Mouse (Mus musculus) neural tube, embryonic 15.5 days (tissue): Measurements from ENCODE around the gene Sap30. TPM values are rescaled to one million over a fixed set of nuclear protein-coding genes. Genes with fewer than 3 reads are reported as not detected.
A peak's percentile ranks its signal among the peaks of the same experiment; 100 is the strongest.
"Not testable (repeated sequence)": the region's sequence is repeated elsewhere in the genome, so short reads cannot be mapped to it uniquely, and the experiment has no call there.

Experiments
- ATAC-seq: fragments of 200-750 bp; cut with Nextera tagmentation; 2 replicates; pipeline ENCODE4 v1.8.0; 2017; ENCODE audit warnings: mild to moderate bottlenecking, moderate TSS enrichment, moderate library complexity; ENCODE audit not compliant: low FRiP score
- H3K27ac ChIP-seq: fragments of 300-500 bp; sonication (generic); replicated peaks from 2 replicates; pipeline ENCODE4 v1.5.1; 2015; ENCODE audit warnings: mild to moderate bottlenecking, inconsistent platforms
- H3K27me3 ChIP-seq: fragments of 300-500 bp; sonication (generic); replicated peaks from 2 replicates; pipeline ENCODE4 v1.6.1; 2015; ENCODE audit warnings: inconsistent platforms
- H3K36me3 ChIP-seq: fragments of 300-500 bp; sonication (generic); 2 replicates; pipeline ENCODE4 v1.6.1; 2015; ENCODE audit warnings: inconsistent platforms
- H3K4me1 ChIP-seq: fragments of 300-500 bp; sonication (generic); 2 replicates; pipeline ENCODE4 v1.6.1; 2015; ENCODE audit warnings: inconsistent platforms
- H3K4me2 ChIP-seq: fragments of 300-500 bp; sonication (generic); 2 replicates; pipeline ENCODE4 v1.6.1; 2015; ENCODE audit warnings: inconsistent platforms, mild to moderate bottlenecking, moderate library complexity
- H3K4me3 ChIP-seq: fragments of 300-500 bp; sonication (generic); replicated peaks from 2 replicates; pipeline ENCODE4 v1.5.1; 2015; ENCODE audit warnings: mild to moderate bottlenecking, inconsistent platforms
- H3K9ac ChIP-seq: fragments of 300-500 bp; sonication (generic); replicated peaks from 2 replicates; pipeline ENCODE4 v1.6.1; 2015; ENCODE audit warnings: mild to moderate bottlenecking, inconsistent platforms
- H3K9me3 ChIP-seq: fragments of 300-500 bp; sonication (generic); replicated peaks from 2 replicates; pipeline ENCODE4 v1.6.1; 2016; ENCODE audit warnings: inconsistent platforms
- WGBS: fragments of 180-500 bp; shearing (Covaris S2); methylation state at CpG from one replicate; pipeline ENCODE4 v1.1.7; 2015; ENCODE audit warnings: mixed read lengths; 5-methylcytosine and 5-hydroxymethylcytosine counted together
- polyA plus RNA-seq: library from polyadenylated mRNA; unstranded; fragments of >200 nt; fragmentation: Nextera tagmentation; extraction: Ambion mirVana; gene quantifications from 2 replicates; pipeline ENCODE4 v1.2.1, GENCODE M21; 2015

The Sap30 gene
- polyA plus RNA-seq = 25.0 and 26.2 TPM in 2 replicates

DNA sequence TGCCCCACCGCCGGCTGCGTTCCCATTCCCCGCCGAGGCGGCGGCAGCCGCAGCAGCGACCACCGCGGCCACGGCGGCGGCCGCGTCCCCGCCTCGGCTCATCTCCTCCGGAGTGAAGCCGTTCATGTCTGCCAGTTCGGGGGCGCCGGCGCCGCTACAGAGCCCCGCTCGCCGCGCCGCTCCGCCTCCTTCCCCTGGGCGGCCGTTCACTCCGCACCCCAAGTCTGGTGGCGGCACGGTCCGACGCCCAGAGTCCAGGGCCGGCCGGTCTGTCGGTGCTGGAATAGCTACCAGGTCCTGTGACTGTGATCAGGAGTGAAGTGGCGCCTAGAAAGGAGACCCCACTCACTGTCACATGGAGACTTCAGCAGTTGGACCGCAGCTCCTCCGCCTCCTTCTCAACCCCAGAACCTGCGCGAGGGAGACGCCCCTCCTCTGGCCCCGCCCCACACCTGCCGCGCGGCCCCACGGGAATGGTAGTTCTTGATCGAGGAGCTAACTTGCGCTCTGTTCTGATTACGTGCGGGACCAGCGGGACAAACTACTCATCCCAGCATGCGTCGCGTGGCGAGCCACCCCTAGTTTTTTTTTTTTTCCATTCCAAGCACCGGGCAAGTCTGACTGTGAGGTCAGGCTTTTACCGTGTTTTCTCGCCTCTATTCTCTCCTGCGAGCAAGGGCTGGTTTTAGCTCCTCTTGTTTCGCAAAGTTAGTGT is at the start of gene Sap30:
Gene Sap30, minus strand, starts transcription at position 420 of the 715 bp plus-strand sequence.
- ATAC-seq = peak; percentile 97
- no peaks in the 10 kb centered on the region for H3K9me3 ChIP-seq
- H3K27me3 ChIP-seq = no peaks in the 10 kb centered on the region
- H3K9ac ChIP-seq = peak within 1 kb of the TSS; percentile 83
- peak within 1 kb of the TSS; percentile 93 for H3K4me3 ChIP-seq
- under 1% methylated on average over 66 of the region's 66 CpGs for WGBS
- H3K27ac ChIP-seq = peak within 1 kb of the TSS; percentile 95
- peak within 1 kb of the TSS; percentile 87 for H3K4me2 ChIP-seq
- 0 out of 2 replicates have a peak, but pooled peaks cover 2% of the 10 kb centered on the region for H3K36me3 ChIP-seq
- H3K4me1 ChIP-seq = peaks cover 12% of the 10 kb centered on the region

DNA sequence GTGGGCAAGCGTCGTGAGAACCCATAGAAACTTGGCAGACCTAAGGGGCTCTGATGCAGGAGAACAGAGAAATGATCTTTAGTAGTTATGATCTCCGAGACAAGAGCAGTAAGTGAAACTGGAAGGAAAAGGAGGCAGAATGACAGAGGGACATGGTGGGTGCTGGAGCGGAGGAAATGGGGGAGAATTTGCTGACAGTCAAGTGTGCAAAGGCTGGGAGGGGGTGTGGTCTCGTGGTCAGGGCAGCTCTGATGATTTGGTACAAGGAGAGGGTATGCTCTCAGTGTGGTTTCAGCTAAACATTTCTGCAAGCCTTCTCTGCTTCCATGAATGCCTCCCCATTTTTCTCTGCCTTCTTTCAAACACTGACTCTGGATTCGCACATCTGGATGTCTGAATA is 48.5 kb upstream of the Sap30 start:
- Histone ChIP-seq H3K4me2 (no peak overlapping the region), H3K9ac (no peak overlapping the region), H3K4me3 (no peak overlapping the region), H3K27me3 (no peaks in the 10 kb centered on the region), H3K4me1 (peaks cover 3% of the 10 kb centered on the region; the same call in 1 of the 2 replicates), H3K9me3 (no peaks in the 10 kb centered on the region), H3K36me3 (peaks cover 19% of the 10 kb centered on the region), H3K27ac (no peak overlapping the region)
- no peak for ATAC-seq
- WGBS = 94% methylated on average over 6 of the region's 6 CpGs

DNA sequence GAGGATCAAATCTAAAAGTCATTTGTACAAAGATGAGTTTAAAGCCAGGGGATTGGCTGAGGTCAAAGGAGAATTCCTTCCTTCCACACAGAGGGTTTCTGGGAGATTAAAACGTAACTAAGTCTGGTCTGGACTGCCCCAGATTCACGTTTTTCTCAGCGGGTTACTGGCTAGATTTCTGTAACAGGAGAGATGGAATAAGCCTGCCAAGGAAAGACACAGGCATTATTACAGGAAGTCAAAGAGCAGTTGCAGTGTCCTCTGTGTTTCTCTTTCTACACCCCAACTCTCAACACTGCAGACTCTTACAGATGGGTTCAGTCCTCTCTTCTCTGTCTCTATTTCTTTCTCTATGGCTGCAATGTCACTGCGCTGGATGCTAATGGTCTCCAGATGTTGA is 46.8 kb upstream of the Sap30 start:
- ATAC-seq = no peak
- 91% methylated on average over 4 of the region's 4 CpGs for WGBS
- H3K9me3 ChIP-seq = no peaks in the 10 kb centered on the region
- H3K36me3 ChIP-seq = peaks cover 19% of the 10 kb centered on the region
- no peaks in the 10 kb centered on the region for H3K4me1 ChIP-seq
- no peak overlapping the region for H3K4me3 ChIP-seq
- no peaks in the 10 kb centered on the region for H3K27me3 ChIP-seq
- no peak overlapping the region for H3K4me2 ChIP-seq
- H3K9ac ChIP-seq = no peak overlapping the region
- no peak overlapping the region for H3K27ac ChIP-seq

DNA sequence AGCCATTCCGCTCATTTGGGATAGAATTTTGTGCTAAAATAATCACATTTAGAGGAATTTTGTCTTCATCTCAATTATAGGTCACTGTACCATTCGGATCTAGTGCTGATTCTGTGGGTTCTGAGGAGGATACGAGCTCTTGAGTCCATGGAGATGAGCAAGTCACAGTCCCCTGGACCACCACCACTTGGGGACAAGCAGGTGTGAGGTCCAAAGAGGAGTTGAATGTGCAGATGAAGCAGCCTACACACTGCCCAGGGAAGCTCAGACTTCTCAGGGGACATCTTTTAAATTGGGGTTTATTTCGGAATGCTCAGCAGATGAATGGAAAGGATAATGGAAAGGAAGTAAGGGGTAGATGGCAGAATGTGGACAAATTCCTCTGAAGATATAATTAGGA is 45.4 kb upstream of the Sap30 start:
- Histone ChIP-seq H3K4me2 (no peak overlapping the region), H3K27ac (no peak overlapping the region)
- 93% methylated on average over 4 of the region's 4 CpGs for WGBS

DNA sequence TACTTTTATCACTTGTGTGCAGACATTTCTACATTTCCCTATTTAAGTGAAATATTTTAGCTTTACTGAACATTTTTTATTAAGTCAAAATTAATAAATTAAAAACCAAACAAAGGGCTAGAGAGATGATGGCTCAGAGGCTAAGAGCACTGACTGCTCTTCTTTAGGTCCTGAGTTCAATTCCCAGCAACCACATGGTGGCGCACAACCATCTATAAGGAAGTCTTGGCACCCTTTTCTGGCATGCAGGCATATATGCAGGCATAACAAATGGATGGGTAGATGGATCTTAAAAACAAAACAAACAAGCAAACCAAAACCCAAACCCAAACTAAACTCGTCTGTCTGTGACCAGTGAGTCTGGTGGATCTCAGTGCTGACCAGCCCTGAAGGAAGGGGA is 44.6 kb upstream of the Sap30 start:
- Histone ChIP-seq H3K4me2 (no peak overlapping the region), H3K9me3 (no peaks in the 10 kb centered on the region), H3K27ac (no peak overlapping the region), H3K4me1 (no peaks in the 10 kb centered on the region), H3K4me3 (no peak overlapping the region), H3K36me3 (peaks cover 19% of the 10 kb centered on the region), H3K27me3 (no peaks in the 10 kb centered on the region), H3K9ac (no peak overlapping the region)
- 0 out of 2 replicates have a peak, but pooled peaks have one; percentile 46 for ATAC-seq
- WGBS = 57% methylated on average over 2 of the region's 2 CpGs

More for the DNA sequence above, 45.4 kb upstream of the Sap30 start:
- Histone ChIP-seq H3K4me1 (no peaks in the 10 kb centered on the region), H3K9me3 (no peaks in the 10 kb centered on the region), H3K9ac (no peak overlapping the region), H3K27me3 (no peaks in the 10 kb centered on the region), H3K4me3 (no peak overlapping the region), H3K36me3 (peaks cover 19% of the 10 kb centered on the region)
- ATAC-seq = no peak

DNA sequence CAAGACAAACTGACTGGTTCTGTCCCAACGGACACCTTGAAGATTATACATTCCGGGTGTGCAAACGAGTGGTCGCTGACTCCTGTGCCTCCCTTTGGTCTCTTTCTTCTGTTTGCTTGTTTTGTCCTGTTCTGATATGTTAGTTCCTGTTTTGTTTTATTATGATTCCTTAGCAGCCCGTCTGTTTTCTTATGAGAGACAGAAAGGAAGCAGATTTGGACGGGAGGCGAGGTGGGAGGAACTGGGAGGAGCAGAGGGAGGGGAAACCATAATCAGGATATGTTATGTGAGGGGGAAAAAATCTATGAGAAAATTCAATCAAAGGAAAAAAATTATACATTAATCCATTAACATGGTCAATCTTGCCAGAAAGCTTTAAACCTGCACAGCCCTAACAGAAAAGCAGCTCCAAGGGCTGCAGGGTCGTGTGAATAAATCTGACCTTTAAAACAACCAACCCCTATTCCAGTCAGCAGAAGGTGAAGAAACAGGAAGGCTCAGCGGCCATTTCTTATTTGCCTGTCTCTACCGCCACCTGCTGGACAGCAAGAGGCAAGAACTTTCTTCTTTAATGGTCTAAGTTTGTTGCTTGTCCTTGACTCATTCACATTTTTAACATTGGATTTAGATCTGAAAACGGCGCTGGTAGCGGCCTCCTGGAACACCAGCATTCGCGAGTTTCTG is 43.1 kb upstream of the Sap30 start:
- H3K4me2 ChIP-seq = 0 out of 2 replicates have a peak overlapping the region, but pooled peaks have one; percentile 4
- ATAC-seq = peak; percentile 61
- H3K9me3 ChIP-seq = no peaks in the 10 kb centered on the region
- no peaks in the 10 kb centered on the region for H3K27me3 ChIP-seq
- H3K9ac ChIP-seq = no peak overlapping the region
- no peaks in the 10 kb centered on the region for H3K4me1 ChIP-seq
- no peak overlapping the region for H3K4me3 ChIP-seq
- no peak overlapping the region for H3K27ac ChIP-seq
- H3K36me3 ChIP-seq = peaks cover 13% of the 10 kb centered on the region
- 35% methylated on average over 15 of the region's 15 CpGs for WGBS

DNA sequence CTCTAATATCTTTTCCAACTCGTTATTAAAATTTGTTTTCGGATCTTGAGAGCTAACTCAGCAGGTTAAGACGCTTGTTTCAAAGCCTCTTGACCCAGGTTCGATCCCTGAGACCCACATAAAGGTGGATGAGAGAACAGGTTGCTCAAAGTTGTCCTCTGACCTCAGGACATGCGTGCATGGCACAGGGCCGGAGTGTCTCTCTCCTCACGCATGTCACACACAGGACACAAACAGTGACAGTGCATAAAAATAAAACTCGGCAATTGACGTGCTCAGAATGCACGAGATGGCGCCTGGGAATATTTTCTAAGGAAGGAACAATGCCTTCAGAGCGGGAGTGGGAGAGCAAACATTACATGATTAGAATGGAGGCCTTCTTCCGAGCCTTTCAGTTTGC is 42.6 kb upstream of the Sap30 start:
- peaks cover 7% of the 10 kb centered on the region for H3K36me3 ChIP-seq
- H3K9me3 ChIP-seq = no peaks in the 10 kb centered on the region
- H3K4me2 ChIP-seq = no peak overlapping the region
- H3K27ac ChIP-seq = no peak overlapping the region
- ATAC-seq = 0 out of 2 replicates have a peak, but pooled peaks have one; percentile 19
- no peaks in the 10 kb centered on the region for H3K27me3 ChIP-seq
- H3K4me1 ChIP-seq = no peaks in the 10 kb centered on the region
- WGBS = 93% methylated on average over 13 of the region's 13 CpGs
- no peak overlapping the region for H3K4me3 ChIP-seq
- H3K9ac ChIP-seq = no peak overlapping the region

DNA sequence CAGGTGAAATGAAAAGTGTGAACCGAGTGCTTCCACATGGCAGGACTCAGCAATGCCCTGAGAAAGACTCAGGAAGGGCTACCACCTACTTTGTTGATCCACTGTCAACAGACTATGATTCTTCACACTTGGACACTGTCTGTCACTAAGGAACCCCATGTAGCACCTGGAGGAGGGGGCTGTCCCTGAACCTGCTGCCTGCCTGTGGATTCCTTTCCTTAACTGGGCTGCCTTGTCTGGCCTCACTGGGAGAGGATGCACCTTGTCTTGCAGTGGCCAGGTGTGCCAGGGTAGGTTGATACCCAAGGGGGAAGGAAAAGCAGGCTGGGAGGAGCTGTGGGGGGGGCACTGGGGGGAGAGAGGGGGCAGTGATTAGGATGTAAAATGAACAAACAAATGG is 40.4 kb upstream of the Sap30 start:
- no peak for ATAC-seq
- no peak overlapping the region for H3K27ac ChIP-seq
- H3K9ac ChIP-seq = no peak overlapping the region

DNA sequence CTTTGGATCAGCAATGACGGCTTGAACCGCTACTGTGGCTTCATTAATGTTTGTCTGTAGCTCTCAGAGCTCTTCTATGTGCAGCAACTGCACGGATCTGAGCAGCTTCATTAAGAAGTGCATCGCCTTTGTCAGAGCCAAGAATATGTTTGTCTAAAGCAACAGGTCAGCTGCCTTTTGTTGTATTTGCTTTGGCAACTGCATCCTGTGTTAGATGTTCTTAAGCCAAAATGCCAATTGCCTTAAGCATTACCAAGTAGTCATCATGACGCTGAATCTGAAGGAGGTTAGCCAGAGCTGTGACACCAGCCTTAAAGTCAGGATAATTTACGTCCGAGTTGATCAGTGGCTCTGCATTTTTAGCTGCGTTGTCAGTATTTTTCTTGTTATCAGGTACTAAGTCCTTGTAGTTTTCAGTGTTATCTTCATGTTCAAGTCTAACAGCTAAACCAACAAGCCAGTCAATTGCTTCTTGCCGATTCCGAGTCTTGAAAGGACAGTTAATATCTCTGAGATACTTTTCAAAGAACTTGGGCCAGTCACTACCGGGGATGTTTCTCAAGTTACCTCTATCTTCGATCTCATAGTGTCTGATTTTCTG is 32.6 kb upstream of the Sap30 start:
- H3K4me1 ChIP-seq = no peaks in the 10 kb centered on the region
- H3K9ac ChIP-seq = no peak overlapping the region
- H3K9me3 ChIP-seq = no peaks in the 10 kb centered on the region
- no peak for ATAC-seq
- H3K27me3 ChIP-seq = no peaks in the 10 kb centered on the region
- H3K36me3 ChIP-seq = no peaks in the 10 kb centered on the region
- 85% methylated on average over 12 of the region's 12 CpGs for WGBS
- H3K27ac ChIP-seq = no peak overlapping the region
- H3K4me2 ChIP-seq = no peak overlapping the region
- H3K4me3 ChIP-seq = no peak overlapping the region

More for the DNA sequence above, 40.4 kb upstream of the Sap30 start:
- no peaks in the 10 kb centered on the region for H3K9me3 ChIP-seq
- no peak overlapping the region for H3K4me3 ChIP-seq
- H3K4me2 ChIP-seq = no peak overlapping the region
- H3K36me3 ChIP-seq = no peaks in the 10 kb centered on the region
- WGBS = 97% methylated on average over 1 of the region's 1 CpGs
- H3K27me3 ChIP-seq = no peaks in the 10 kb centered on the region
- H3K4me1 ChIP-seq = no peaks in the 10 kb centered on the region

DNA sequence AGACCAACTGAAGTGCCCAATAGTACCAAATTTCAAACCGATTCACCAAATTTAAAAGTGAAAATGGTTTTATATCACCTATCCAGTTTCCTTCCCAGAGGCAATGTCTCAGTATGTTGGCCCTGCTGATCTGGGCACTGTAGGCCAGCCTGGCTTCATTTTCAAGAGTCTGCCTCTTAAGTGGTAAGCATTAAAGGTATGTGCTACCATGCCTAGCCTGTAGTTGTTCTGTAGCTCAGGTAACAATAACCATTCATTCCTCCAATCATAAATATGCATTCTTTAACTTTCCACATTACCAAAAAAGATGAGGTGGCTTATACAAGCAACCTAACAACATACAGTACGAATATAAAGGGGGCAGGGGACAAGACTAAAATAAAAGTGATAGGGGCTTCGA is 30.1 kb upstream of the Sap30 start:
- no peak overlapping the region for H3K9ac ChIP-seq
- H3K36me3 ChIP-seq = no peaks in the 10 kb centered on the region
- no peaks in the 10 kb centered on the region for H3K9me3 ChIP-seq
- no peak overlapping the region for H3K4me2 ChIP-seq
- no peak overlapping the region for H3K27ac ChIP-seq
- H3K4me3 ChIP-seq = no peak overlapping the region
- ATAC-seq = no peak
- no peaks in the 10 kb centered on the region for H3K27me3 ChIP-seq
- 90% methylated on average over 3 of the region's 3 CpGs for WGBS
- 0 out of 2 replicates have a peak, but pooled peaks cover 2% of the 10 kb centered on the region for H3K4me1 ChIP-seq

DNA sequence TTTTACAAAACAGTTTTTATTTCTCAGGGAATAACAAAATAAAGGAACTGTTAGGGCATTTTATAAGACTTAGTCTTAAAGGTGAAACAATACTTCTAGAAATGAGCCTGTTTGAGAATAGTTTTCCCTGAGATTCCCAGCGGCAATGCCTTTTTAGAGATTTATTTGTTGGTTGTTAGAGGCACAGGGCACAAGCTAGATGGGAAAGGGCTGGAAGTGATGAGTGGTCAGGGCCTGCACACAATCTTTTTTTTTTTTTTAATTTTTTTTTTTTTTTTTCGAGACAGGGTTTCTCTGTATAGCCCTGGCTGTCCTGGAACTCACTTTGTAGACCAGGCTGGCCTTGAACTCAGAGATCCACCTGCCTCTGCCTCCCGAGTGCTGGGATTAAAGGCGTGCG is 29.0 kb upstream of the Sap30 start:
- ATAC-seq, H3K4me3 ChIP-seq, H3K27ac ChIP-seq, H3K4me1 ChIP-seq, H3K4me2 ChIP-seq, H3K27me3 ChIP-seq, H3K9ac ChIP-seq, H3K9me3 ChIP-seq, H3K36me3 ChIP-seq: not testable (repeated sequence)
- 92% methylated on average over 4 of the region's 5 CpGs for WGBS
